Mouse (Mus musculus) ovary, postnatal 10 days (tissue): ENCODE results near the gene Fibp.

Experiments used
- DNase-seq: peaks from one replicate; pipeline ENCODE4 v3.0.0; 2022; ENCODE audit warnings: low spot score

Fibp gene

DNA sequence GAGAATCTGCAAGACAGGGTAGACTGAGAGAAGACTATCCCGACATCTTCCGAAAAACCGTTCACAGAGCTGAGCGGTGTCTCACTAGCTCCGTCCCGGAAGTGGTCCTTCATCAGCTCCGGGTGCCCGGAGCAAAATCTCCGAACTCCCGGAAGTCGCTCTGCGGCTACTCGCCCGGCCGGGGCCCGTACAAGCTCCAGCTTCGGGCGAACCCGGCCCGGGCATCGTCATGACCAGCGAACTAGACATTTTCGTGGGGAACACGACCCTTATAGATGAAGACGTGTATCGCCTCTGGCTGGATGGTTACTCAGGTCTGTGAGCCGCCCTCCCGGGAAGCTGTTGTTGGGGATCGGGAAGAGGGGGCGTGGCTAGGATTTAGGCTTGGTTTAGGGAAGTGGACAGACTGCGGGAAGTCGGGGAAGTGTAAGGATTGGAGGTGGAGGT, at the start of gene Fibp:
Gene Fibp (plus strand): TSS at position 151 of the 447 bp plus-strand sequence.
- DNase-seq, result peak; percentile 80

DNA sequence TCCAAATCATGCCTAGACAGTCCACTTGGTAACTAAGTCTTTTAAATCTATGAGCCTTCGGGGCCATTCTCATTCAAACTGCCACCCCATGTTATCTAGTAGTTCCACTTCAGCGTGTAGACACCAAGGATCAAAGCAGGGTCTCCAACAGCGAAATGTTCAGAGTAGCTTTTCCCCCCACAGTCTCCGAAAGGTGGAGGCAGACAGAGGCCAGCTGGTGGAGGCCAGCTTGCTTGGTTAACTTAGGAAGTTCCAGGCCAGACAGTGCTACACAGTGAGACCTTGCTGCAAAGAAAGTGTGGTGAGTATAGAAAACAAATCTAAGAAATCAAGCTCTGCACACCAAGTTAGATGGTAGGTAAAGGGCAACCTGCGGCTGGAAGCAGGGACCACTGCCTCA, 49.8 kb upstream of the Fibp start:
- DNase-seq, result no peak

GRCm38 (mm10) chr19:5411961-5412360, 48.5 kb upstream of the Fibp start:
- DNase-seq, result no peak

- no peak for DNase-seq
Measured at GRCm38 (mm10) chr19:5413840-5414239, 46.6 kb upstream of the Fibp start.

DNA sequence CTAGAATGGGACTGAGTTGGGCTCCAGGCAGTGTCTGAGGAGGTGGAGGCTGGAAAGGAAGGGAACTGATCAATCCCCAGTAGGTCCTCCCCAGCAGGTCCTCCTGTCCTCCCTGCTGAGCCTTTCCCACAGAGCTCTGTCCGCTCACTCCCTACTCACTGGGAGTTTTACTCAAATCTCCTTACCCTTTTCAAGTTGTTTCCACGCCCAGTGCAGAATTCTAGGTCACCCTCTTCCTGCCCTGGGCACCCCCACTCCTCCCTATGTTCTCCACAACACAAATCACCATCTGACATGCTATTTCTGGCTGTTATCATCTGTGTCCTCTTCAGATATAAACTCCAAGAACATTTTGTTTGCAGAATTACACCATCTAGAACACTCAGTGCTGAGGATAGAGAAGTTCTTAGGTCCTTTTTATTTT, 45.9 kb upstream of the Fibp start:
- no peak for DNase-seq

GRCm38 (mm10) chr19:5418750-5419466, 41.5 kb upstream of the Fibp start:
- no peak for DNase-seq

GRCm38 (mm10) chr19:5419630-5420029, 40.8 kb upstream of the Fibp start:
- no peak for DNase-seq

GRCm38 (mm10) chr19:5420579-5420978, 39.8 kb upstream of the Fibp start:
- DNase-seq, result no peak

GRCm38 (mm10) chr19:5421784-5422183, 38.6 kb upstream of the Fibp start:
- no peak for DNase-seq

DNA sequence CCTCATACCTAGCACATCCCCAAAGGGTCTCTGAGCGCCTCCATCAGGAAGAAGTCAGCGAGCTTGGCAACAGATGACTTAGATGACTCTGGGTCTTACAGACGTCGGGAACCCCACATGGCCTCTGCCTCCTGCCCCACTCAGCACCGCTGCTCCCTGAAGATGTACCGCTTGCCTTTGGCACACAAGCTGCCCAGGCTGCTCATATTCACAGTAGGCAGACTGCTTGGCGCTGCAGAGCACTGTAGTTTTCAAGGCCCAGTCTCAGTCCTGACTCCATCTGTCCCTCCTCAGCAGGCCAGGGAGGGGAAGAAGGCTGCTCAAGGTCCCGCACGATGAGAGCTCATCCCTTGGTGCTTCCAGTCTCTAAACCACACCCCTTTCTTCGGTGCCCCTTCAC, 38.1 kb upstream of the Fibp start:
- no peak for DNase-seq

DNA sequence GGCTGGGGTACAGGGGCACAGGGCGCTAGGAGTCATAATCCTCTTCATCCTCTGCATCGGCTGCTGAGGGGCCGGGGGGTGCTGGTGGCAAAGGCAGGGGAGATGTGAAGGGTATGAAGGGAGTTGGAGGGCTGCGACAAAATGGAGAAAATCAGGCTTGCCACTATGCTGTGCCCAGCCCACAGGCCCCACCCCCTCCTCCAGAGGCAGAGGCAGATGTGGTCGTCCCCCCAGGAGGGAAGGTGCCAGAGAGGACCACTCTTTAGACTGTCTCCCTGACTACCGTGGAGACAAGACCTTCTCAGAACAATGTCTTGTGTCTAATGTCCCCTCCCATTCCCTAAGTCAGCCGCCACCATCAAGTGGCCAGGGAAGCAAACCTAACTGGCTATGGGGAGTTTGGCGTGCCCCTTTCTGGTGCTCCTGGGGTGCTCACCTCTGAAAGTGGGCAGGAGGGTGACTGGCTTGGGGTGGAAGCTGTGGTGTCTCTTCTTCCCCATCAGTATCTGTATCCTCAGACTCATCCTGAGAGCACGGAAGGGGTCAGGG, 37.4 kb upstream of the Fibp start:
- no peak for DNase-seq

DNA sequence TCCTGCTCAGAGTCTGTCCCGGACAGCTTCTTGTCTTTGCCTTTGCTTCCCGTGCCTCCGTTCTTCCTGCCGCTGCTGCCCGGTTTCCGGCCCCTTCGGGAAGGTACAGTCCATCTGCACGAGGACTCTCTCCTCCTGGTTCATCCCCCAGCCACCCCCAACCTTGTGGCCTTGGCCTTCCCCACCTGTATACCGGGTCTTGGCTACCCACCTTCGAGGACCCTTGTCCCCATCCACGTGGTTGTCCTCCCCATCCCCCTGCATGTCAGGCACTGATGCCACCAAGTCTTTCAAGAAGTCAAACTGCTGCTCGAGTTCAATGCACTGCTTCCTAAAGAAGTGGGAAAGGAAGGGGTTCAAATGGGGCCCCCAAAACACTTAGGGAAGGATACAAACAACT, 36.9 kb upstream of the Fibp start:
- no peak for DNase-seq

DNA sequence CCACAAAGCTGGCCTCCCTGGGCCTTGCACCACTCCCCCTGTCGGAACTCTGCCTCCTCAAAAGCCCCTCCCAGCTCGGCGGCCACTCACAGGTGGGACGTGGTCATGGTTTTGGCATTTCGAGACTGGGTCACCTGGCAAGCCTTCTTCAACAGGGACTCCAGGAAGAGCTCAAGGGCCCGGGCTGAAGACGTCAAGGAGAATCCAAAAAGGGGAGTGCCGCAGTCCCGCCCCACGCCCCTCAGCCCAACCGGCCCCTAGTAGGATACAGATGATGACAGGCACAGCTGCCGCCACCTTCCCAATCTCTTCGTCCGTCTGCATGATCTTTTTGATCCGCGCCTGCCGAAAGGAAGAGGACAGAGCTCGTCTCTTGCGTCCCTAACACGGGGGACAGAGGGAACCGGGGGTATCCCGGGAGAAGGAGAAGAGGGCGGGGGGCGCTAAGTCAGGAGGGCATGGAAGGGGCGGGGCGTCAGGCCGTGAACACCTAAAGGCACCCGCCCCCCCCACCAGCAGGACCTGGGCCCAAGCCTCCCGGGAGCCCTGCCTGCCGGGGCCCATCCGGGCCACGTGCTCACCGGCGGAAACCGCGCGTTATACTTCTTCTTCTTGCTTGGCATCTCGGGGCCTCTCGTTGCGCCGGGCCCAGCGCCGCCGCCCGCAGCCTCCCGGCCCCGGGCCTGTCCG, 36.2 kb upstream of the Fibp start:
- peak; percentile 54 for DNase-seq

GRCm38 (mm10) chr19:5424782-5425741, 35.4 kb upstream of the Fibp start, which contains the start of the genes Drap1 and AI837181:
Drap1 (minus strand) TSS chr19:5424979.
AI837181 (plus strand) TSS chr19:5425144.
- peak; percentile 88 for DNase-seq

DNA sequence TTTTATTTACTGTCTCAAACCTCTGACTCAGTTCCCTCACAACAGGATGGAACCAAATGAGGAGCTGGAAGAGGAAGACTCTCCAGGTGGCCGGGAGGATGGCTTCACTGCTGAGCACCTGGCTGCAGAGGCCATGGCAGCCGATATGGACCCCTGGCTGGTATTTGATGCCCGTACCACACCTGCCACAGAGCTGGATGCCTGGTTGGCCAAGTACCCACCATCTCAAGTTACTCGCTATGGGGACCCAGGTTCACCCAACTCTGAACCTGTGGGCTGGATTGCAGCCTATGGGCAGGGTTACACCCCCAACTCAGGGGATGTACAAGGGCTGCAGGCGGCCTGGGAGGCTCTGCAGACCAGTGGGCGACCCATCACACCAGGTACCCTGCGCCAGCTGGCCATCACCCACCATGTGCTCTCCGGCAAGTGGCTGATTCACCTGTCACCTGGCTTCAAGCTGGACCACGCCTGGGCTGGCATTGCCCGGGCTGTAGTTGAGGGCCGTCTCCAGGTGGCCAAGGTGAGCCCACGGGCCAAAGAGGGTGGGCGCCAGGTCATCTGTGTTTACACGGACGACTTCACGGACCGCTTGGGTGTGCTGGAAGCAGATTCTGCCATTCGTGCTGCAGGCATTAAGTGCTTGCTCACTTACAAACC, 34.4 kb upstream of the Fibp start:
- no peak for DNase-seq

GRCm38 (mm10) chr19:5426640-5427290, 33.6 kb upstream of the Fibp start:
- DNase-seq, result no peak

DNA sequence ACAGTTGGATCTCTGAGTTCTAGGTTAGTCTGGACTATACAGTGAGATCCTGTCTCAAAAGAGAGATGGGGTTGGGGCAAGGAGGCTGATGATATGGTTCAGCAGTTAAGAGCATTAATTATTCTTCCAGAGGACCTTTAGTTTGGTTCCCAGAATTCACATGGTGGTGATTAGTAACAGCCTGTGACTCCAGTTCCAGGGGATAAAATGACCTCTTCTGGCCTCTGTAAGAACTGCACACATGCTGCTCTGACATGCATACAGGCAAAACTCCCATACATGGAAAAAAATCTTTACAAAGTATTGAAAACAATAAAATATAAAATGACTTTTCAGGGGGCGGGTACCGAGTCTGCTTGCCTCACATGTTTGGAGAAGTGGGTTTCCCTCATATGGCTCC, 32.3 kb upstream of the Fibp start:
- no peak for DNase-seq

DNA sequence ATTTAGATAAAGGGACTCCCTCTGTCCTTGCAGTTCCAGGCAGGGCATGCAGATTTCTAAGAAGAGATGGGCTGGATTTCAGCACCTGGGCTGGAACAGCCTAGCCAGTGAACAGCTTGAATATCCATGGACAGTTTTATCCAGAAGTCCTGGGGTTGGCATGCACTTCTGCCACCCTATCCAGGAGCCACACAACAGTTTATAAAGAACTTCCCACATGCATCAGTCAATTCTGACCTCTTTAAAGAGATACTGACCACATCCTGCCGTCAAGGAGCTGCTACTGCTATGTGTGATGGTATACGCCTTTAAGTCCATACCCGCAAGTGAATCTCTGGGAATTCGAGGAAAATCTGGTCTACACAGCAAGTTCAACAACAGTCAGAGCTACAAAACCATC, 31.2 kb upstream of the Fibp start:
- no peak for DNase-seq

- no peak for DNase-seq
Measured at GRCm38 (mm10) chr19:5429806-5430205, 30.6 kb upstream of the Fibp start.

- no peak for DNase-seq
Measured at GRCm38 (mm10) chr19:5430408-5430807, 30.0 kb upstream of the Fibp start.

GRCm38 (mm10) chr19:5431911-5432464, 28.4 kb upstream of the Fibp start:
- DNase-seq, result no peak
